Mouse (Mus musculus) liver, adult 2 months (tissue): ENCODE measurements around the gene Cmc4.

Source experiments
- CTCF ChIP-seq: fragments of 200-500 bp; IDR thresholded peaks from 2 replicates; pipeline ENCODE4 v1.5.1; 2011; ENCODE audit warnings: low read depth, low read length, control low read depth
- POLR2A ChIP-seq: fragments of 200-500 bp; IDR thresholded peaks from 2 replicates; pipeline ENCODE4 v1.6.1; 2011; ENCODE audit warnings: low read length, control low read depth; ENCODE audit not compliant: insufficient read depth; ENCODE audit errors: extremely low read depth

DNA sequence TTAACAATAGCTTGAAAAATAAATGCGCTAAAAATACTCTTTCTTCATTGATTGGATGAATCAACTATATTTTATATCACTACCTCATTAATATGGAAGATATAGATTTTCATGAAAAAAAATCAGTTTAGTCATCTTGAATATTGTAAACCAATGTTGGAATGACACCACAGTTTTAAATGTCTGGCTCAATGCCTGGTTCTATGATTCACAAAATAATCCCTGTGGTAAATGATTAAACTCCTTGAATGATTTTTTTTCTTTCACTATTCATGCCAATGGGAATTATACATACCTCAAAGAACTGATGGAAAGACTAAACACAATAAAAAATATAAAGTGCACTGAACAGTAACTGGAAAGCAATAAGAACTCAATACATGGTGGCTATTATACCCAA is 6.7 kb downstream of the Cmc4 start:
- no peak for TF ChIP-seq POLR2A
- no peak for TF ChIP-seq CTCF
